Mouse (Mus musculus): ENCODE measurements around the gene Ptprk. TPM values are rescaled to one million over a fixed set of nuclear protein-coding genes. Genes with fewer than 3 reads are reported as not detected.

The Ptprk gene
- polyA plus RNA-seq, 1 experiment, result 3.7 TPM

DNA sequence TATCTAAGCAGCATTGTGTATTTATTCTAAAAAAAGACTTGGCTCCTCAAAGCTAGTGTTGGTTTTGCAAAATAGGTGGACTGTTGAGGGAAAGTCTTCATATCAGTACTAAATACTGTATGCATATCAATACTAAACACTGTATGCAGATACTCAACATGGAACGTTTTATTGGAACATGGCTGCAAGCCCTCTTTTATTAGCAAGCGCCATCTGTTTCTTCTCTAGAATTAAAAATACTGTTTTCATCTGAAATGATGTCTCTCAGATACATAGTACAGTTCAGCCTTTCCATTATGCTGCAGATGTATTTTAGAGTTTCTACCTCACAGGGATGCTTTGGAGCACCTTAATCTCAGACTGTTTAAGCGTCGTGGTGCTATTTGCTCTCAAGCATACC, 49.3 kb downstream of the Ptprk start:
- H3K27ac ChIP-seq (ENCODE audit: control insufficient read depth, insufficient read depth, low read depth, low read length, poor library complexity), result no peak overlapping the region
- no peak for TF ChIP-seq POLR2A (IDR thresholded peaks at IDR 0.05; ENCODE audit: borderline replicate concordance, control insufficient read depth, low read depth, low read length)
- no peaks in the 10 kb centered on the region for H3K4me1 ChIP-seq (ENCODE audit: control insufficient read depth, insufficient read depth, low read length)
- H3K4me3 ChIP-seq (replicated peaks; ENCODE audit: control insufficient read depth, low read depth, low read length), result no peak overlapping the region
- WGBS, result 82% methylated on average over 4 of the region's 4 CpGs

GRCm38 (mm10) chr10:28128011-28128410, 53.4 kb downstream of the Ptprk start:
- Histone ChIP-seq H3K4me3 (replicated peaks; ENCODE audit: control insufficient read depth, low read depth, low read length) (no peak overlapping the region), H3K4me1 (ENCODE audit: control insufficient read depth, insufficient read depth, low read length) (no peaks in the 10 kb centered on the region), H3K27ac (ENCODE audit: control insufficient read depth, insufficient read depth, low read depth, low read length, poor library complexity) (no peak overlapping the region)
- WGBS, result 81% methylated on average over 5 of the region's 5 CpGs
- no peak for TF ChIP-seq CTCF (IDR thresholded peaks at IDR 0.05; ENCODE audit: control insufficient read depth, insufficient read depth, low read length)
- TF ChIP-seq POLR2A (IDR thresholded peaks at IDR 0.05; ENCODE audit: borderline replicate concordance, control insufficient read depth, low read depth, low read length), result no peak

GRCm38 (mm10) chr10:28128450-28128849, 53.8 kb downstream of the Ptprk start:
- Histone ChIP-seq H3K4me1 (ENCODE audit: control insufficient read depth, insufficient read depth, low read length) (no peaks in the 10 kb centered on the region), H3K4me3 (replicated peaks; ENCODE audit: control insufficient read depth, low read depth, low read length) (no peak overlapping the region), H3K27ac (ENCODE audit: control insufficient read depth, insufficient read depth, low read depth, low read length, poor library complexity) (no peak overlapping the region)
- TF ChIP-seq CTCF (IDR thresholded peaks at IDR 0.05; ENCODE audit: control insufficient read depth, insufficient read depth, low read length) (no peak), POLR2A (IDR thresholded peaks at IDR 0.05; ENCODE audit: borderline replicate concordance, control insufficient read depth, low read depth, low read length) (no peak)
- WGBS, result 41% methylated on average over 4 of the region's 4 CpGs

DNA sequence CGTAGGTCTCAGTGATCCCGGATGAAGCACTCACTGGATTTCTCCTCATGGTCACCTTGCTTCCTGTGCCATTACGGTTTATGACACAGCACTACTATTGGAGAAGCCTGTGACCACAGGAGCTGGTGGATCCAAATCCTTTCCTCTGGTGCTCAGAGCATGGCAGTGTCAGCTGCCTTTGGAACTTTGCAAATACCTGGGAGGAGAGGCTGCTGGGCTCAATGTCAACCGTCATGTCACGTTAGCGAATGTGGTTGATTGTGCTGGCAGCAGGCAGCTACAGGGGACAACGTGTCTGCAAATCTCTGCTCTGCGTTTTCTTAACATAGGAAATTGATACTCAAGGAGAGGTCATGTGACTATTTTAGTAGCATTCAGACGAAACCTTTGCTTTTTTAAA, 55.8 kb downstream of the Ptprk start:
- 82% methylated on average over 9 of the region's 9 CpGs for WGBS
- H3K4me3 ChIP-seq (replicated peaks; ENCODE audit: control insufficient read depth, low read depth, low read length), result no peak overlapping the region
- TF ChIP-seq POLR2A (IDR thresholded peaks at IDR 0.05; ENCODE audit: borderline replicate concordance, control insufficient read depth, low read depth, low read length) (no peak), CTCF (IDR thresholded peaks at IDR 0.05; ENCODE audit: control insufficient read depth, insufficient read depth, low read length) (no peak)
- H3K4me1 ChIP-seq (ENCODE audit: control insufficient read depth, insufficient read depth, low read length), result no peaks in the 10 kb centered on the region
- H3K27ac ChIP-seq (ENCODE audit: control insufficient read depth, insufficient read depth, low read depth, low read length, poor library complexity), result no peak overlapping the region

DNA sequence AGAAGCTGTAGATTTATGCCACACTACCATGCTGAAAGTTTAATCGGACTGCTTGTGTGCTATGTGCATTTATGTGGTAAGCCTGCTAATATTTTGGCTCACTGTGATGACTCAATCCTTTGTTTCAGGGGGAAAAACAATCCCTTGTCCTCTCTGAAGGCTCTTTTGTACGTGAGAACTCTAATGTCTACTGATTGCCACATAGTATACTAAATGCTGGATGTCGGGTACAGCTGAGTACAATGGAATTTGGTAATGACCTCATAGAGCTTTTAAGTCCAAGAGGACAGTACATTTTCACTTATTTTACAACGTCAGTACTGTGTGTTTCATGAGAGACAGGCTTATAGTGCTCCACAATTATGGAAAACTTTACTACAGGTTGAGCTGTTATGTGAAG, 59.1 kb downstream of the Ptprk start:
- no peak overlapping the region for H3K27ac ChIP-seq (ENCODE audit: control insufficient read depth, insufficient read depth, low read depth, low read length, poor library complexity)
- H3K4me3 ChIP-seq (replicated peaks; ENCODE audit: control insufficient read depth, low read depth, low read length), result no peak overlapping the region
- no peak for TF ChIP-seq POLR2A (IDR thresholded peaks at IDR 0.05; ENCODE audit: borderline replicate concordance, control insufficient read depth, low read depth, low read length)
- no peak for TF ChIP-seq CTCF (IDR thresholded peaks at IDR 0.05; ENCODE audit: control insufficient read depth, insufficient read depth, low read length)
- no peaks in the 10 kb centered on the region for H3K4me1 ChIP-seq (ENCODE audit: control insufficient read depth, insufficient read depth, low read length)
- 75% methylated on average over 4 of the region's 4 CpGs for WGBS

DNA sequence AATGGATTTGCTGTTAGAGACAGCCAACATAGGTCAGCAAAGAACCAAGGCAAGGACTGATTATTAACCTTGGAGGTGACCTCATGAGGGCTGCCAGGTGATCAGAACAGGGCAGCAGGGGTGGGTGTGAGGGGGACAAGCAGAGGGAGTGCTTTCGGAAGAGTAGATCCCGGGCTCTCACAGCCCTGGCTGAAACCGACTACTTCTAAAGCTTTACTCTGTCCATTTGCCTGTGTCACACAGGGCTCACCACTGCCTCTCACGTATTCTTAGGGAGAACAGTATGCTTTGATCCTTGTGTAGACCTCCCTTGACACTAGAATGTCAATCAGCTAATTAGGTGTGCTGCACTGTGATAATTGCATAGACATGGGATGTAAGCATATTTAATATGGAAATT, 63.8 kb downstream of the Ptprk start:
- no peak overlapping the region for H3K4me3 ChIP-seq (replicated peaks; ENCODE audit: control insufficient read depth, low read depth, low read length)
- H3K4me1 ChIP-seq (ENCODE audit: control insufficient read depth, insufficient read depth, low read length), result no peaks in the 10 kb centered on the region
- TF ChIP-seq POLR2A (IDR thresholded peaks at IDR 0.05; ENCODE audit: borderline replicate concordance, control insufficient read depth, low read depth, low read length) (no peak), CTCF (IDR thresholded peaks at IDR 0.05; ENCODE audit: control insufficient read depth, insufficient read depth, low read length) (no peak)
- no peak overlapping the region for H3K27ac ChIP-seq (ENCODE audit: control insufficient read depth, insufficient read depth, low read depth, low read length, poor library complexity)
- 79% methylated on average over 4 of the region's 4 CpGs for WGBS

DNA sequence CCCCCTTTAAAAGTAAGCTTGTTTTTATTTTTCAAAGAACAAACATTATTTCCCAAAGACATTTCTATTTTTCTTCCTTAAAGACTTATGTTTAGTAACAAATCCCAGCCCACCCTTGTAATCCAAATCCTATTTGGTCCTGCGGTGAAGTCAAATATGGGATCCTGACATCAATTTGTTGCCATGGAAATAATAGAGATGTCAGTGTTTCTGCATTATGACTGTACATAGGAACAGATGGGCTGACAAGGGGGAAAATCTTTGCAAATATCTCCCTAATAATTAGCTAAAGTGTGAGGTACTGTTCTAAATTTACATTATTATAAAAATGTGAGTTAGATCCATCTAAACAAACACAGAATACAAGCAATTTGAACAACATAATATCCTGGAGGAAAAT, 69.8 kb downstream of the Ptprk start:
- H3K4me1 ChIP-seq (ENCODE audit: control insufficient read depth, insufficient read depth, low read length), result no peaks in the 10 kb centered on the region
- WGBS, result 96% methylated on average over 1 of the region's 1 CpGs
- no peak overlapping the region for H3K4me3 ChIP-seq (replicated peaks; ENCODE audit: control insufficient read depth, low read depth, low read length)
- TF ChIP-seq CTCF (IDR thresholded peaks at IDR 0.05; ENCODE audit: control insufficient read depth, insufficient read depth, low read length), result no peak
- no peak for TF ChIP-seq POLR2A (IDR thresholded peaks at IDR 0.05; ENCODE audit: borderline replicate concordance, control insufficient read depth, low read depth, low read length)
- no peak overlapping the region for H3K27ac ChIP-seq (ENCODE audit: control insufficient read depth, insufficient read depth, low read depth, low read length, poor library complexity)

GRCm38 (mm10) chr10:28145326-28145725, 70.7 kb downstream of the Ptprk start:
- no peak overlapping the region for H3K4me3 ChIP-seq (replicated peaks; ENCODE audit: control insufficient read depth, low read depth, low read length)
- no peak for TF ChIP-seq CTCF (IDR thresholded peaks at IDR 0.05; ENCODE audit: control insufficient read depth, insufficient read depth, low read length)
- TF ChIP-seq POLR2A (IDR thresholded peaks at IDR 0.05; ENCODE audit: borderline replicate concordance, control insufficient read depth, low read depth, low read length), result no peak
- no peaks in the 10 kb centered on the region for H3K4me1 ChIP-seq (ENCODE audit: control insufficient read depth, insufficient read depth, low read length)
- 77% methylated on average over 5 of the region's 5 CpGs for WGBS
- no peak overlapping the region for H3K27ac ChIP-seq (ENCODE audit: control insufficient read depth, insufficient read depth, low read depth, low read length, poor library complexity)

Measured in bone marrow, adult 2 months (tissue).